Mouse (Mus musculus) neutrophil, adult 59 days (primary cell): Measurements from ENCODE around the gene Rpp21. TPM values are rescaled to one million over a fixed set of nuclear protein-coding genes. Genes with fewer than 3 reads are reported as not detected.

Experiments
- total RNA-seq, 2 experiments: library from RNA; stranded (reverse); gene quantifications; 1 replicate in 1 of 2; 2 replicates in 1 of 2; pipeline ENCODE4 v1.2.4; 2023

Gene Rpp21
- total RNA-seq = 10 to 100 TPM; 45.3 to 49.0 TPM

GRCm38 (mm10) chr17:36257969-36258368 is at the start of gene Rpp21:
Rpp21 (minus strand) TSS chr17:36258069.

GRCm38 (mm10) chr17:36286390-36286789 is 28.5 kb upstream of the Rpp21 start, which contains the start of gene H2-M10.2:
H2-M10.2 (minus strand) TSS chr17:36286490.

GRCm38 (mm10) chr17:36271586-36272256 is 13.9 kb upstream of the Rpp21 start, which contains the start of gene Trim39:
Trim39 (minus strand) TSS chr17:36272247.

Other genes with a start within 250 kb of the Rpp21 start
- 10 to 100 TPM; 34.9 to 43.5 TPM for gene H2-T24, start 237.5 kb downstream of the Rpp21 start, total RNA-seq
- 100 to 1,000 TPM; 154 to 159 TPM for gene H2-T23, start 225.2 kb downstream of the Rpp21 start, total RNA-seq
- gene H2-T22, start 215.3 kb downstream of the Rpp21 start, total RNA-seq = 10 to 100 TPM; 28.5 to 30.4 TPM
- under 1 TPM in 1 of 2 experiments, not detected in 1; 0.24 TPM for gene Gm6034, start 215.1 kb downstream of the Rpp21 start, total RNA-seq
- gene Gm11127, start 199.7 kb downstream of the Rpp21 start, total RNA-seq = 10 to 100 TPM; 26.6 to 29.0 TPM
- under 1 TPM; 0.44 to 0.82 TPM for gene Gm19684, start 136.4 kb downstream of the Rpp21 start, total RNA-seq
- gene Gm7030, start 128.6 kb downstream of the Rpp21 start, total RNA-seq = under 1 TPM; 0.82 to 0.86 TPM
- gene Gm8909, start 89.5 kb downstream of the Rpp21 start, total RNA-seq = not detected
- not detected for gene H2-T3, start 67.8 kb downstream of the Rpp21 start, total RNA-seq
- gene Trim39, start 14.2 kb upstream of the Rpp21 start, total RNA-seq = 10 to 100 TPM; 39.3 to 41.4 TPM
- not detected for gene H2-M10.2, start 28.4 kb upstream of the Rpp21 start, total RNA-seq
- gene H2-M10.1, start 68.1 kb upstream of the Rpp21 start, total RNA-seq = not detected
- not detected for gene H2-M10.3, start 110.3 kb upstream of the Rpp21 start, total RNA-seq
- gene H2-M10.4, start 204.3 kb upstream of the Rpp21 start, total RNA-seq = not detected